ENCODE assay signal across 8 mouse cellular contexts in the genomic region with DNA sequence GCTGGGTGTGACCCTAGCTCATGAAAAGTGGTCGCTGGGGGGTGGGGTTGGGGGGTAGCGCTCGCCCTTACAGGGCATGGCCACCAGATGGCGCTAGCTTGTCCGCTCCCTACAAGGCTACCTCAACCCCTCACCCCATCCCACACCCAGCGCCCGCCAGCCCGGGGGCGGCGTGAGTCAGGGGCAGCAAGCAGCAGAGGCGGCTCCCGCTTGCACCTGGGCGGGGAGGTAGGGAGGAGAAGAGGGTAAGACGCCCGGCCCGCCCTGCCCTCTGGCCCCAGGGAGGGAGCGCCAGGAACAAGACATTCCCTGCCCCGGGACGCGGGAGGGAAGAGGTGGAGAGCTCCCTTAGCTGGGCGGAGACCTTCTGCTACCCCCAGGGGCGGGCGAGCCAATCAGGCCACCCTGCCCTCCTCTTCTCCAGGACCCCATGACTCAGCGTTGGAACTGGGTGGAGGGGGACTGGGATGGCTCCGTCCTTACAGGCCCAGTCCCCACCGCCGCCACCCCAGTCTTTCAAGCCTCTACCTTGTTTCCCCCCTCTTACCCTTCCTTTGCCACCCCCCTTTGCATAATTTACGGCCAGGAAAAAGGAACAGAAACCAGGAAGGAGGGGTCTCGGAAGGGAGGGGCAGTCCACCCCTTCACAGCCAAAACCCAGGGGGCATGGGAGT. TPM values are rescaled to one million over a fixed set of nuclear protein-coding genes. Genes with fewer than 3 reads are reported as not detected.
DNase-seq lines count a peak whose midpoint lies in the region; ATAC-seq and TF ChIP-seq lines count a peak whose summit lies in the region.

No protein-coding gene starts in this region.

- H3K4me3 ChIP-seq in G1E (ENCODE audit: low read depth, low read length), result peak overlapping the region; percentile 68
- H3K4me3 ChIP-seq in forebrain, embryonic 11.5 days (ENCODE audit: low read depth, low read length), result peak overlapping the region; percentile 52
- H3K4me3 ChIP-seq in heart, embryonic 16.5 days (ENCODE audit: low read length), result peak overlapping the region; percentile 57
- H3K4me3 ChIP-seq in lung, postnatal 0 days (ENCODE audit: low read depth, low read length), result peak overlapping the region; percentile 48

- no peak overlapping the region for H3K27ac ChIP-seq in forebrain, embryonic 11.5 days (ENCODE audit: low read depth, low read length)
- H3K27ac ChIP-seq in heart, embryonic 16.5 days (ENCODE audit: low read length), result no peak overlapping the region
- H3K27ac ChIP-seq in lung, postnatal 0 days (ENCODE audit: low read length), result peak overlapping the region; percentile 57; the same call in 1 of the 2 replicates

- under 1% methylated on average over 26 of the region's 29 CpGs for WGBS in forebrain, embryonic 11.5 days
- WGBS in heart, embryonic 16.5 days, result 3% methylated on average over 29 of the region's 29 CpGs
- 3% methylated on average over 22 of the region's 29 CpGs for WGBS in lung, postnatal 0 days

- peaks cover 1% of the 10 kb centered on the region; the same call in 1 of the 2 replicates for H3K27me3 ChIP-seq in G1E (ENCODE audit: insufficient read depth, low read length)
- no peaks in the 10 kb centered on the region for H3K27me3 ChIP-seq in forebrain, embryonic 11.5 days (ENCODE audit: control insufficient read depth, insufficient read depth, low read length)
- H3K27me3 ChIP-seq in heart, embryonic 16.5 days (ENCODE audit: control insufficient read depth, insufficient read depth, low read length), result no peaks in the 10 kb centered on the region
- no peaks in the 10 kb centered on the region for H3K27me3 ChIP-seq in lung, postnatal 0 days (replicated peaks; ENCODE audit: insufficient read depth, low read length)

- TF ChIP-seq CTCF in G1E (IDR thresholded peaks at IDR 0.05; ENCODE audit: low read depth, low read length), result peak; percentile 76
- peak; percentile 91 for TF ChIP-seq CTCF in lung, postnatal 0 days (IDR thresholded peaks at IDR 0.05)

- H3K36me3 ChIP-seq in G1E (replicated peaks), result peaks cover 75% of the 10 kb centered on the region
- no peaks in the 10 kb centered on the region for H3K36me3 ChIP-seq in forebrain, embryonic 11.5 days (ENCODE audit: control insufficient read depth, insufficient read depth, low read length)
- peaks cover 9% of the 10 kb centered on the region; the same call in 1 of the 2 replicates for H3K36me3 ChIP-seq in heart, embryonic 16.5 days (ENCODE audit: control insufficient read depth, insufficient read depth)
- peaks cover 8% of the 10 kb centered on the region; the same call in 1 of the 2 replicates for H3K36me3 ChIP-seq in lung, postnatal 0 days (ENCODE audit: insufficient read depth, low read length)

- peak overlapping the region; percentile 73 for H3K9ac ChIP-seq in forebrain, embryonic 11.5 days (ENCODE audit: low read length)
- H3K9ac ChIP-seq in heart, embryonic 16.5 days (ENCODE audit: low read length), result peak overlapping the region; percentile 77
- H3K9ac ChIP-seq in lung, postnatal 0 days (replicated peaks; ENCODE audit: low read depth), result peak overlapping the region; percentile 19; the same call in 1 of the 2 replicates

- peaks cover 49% of the 10 kb centered on the region for H3K4me1 ChIP-seq in G1E (ENCODE audit: insufficient read depth, low read depth, low read length)
- H3K4me1 ChIP-seq in forebrain, embryonic 11.5 days (replicated peaks; ENCODE audit: control insufficient read depth, insufficient read depth, low read length), result peaks cover 4% of the 10 kb centered on the region
- H3K4me1 ChIP-seq in heart, embryonic 16.5 days (ENCODE audit: control insufficient read depth, insufficient read depth, low read length), result peaks cover 3% of the 10 kb centered on the region; the same call in 1 of the 2 replicates
- peaks cover 9% of the 10 kb centered on the region; the same call in 1 of the 2 replicates for H3K4me1 ChIP-seq in lung, postnatal 0 days (ENCODE audit: insufficient read depth, low read depth, low read length)

- TF ChIP-seq EP300 in lung, postnatal 0 days (IDR thresholded peaks at IDR 0.05), result peak; percentile 73

- H3K9me3 ChIP-seq in G1E (replicated peaks), result no peaks in the 10 kb centered on the region
- no peaks in the 10 kb centered on the region for H3K9me3 ChIP-seq in forebrain, embryonic 11.5 days (ENCODE audit: control insufficient read depth, low read length)
- H3K9me3 ChIP-seq in heart, embryonic 16.5 days (replicated peaks; ENCODE audit: control insufficient read depth, low read length), result no peaks in the 10 kb centered on the region
- no peaks in the 10 kb centered on the region for H3K9me3 ChIP-seq in lung, postnatal 0 days (ENCODE audit: low read length)

- peak; percentile 88 for DNase-seq in G1E (ENCODE audit: low spot score)
- peak; percentile 94 for DNase-seq in forebrain, embryonic 11.5 days (ENCODE audit: low spot score)
- peak; percentile 64 to 90 for DNase-seq in kidney, postnatal 25 days
- DNase-seq in lung, postnatal 0 days (ENCODE audit: low spot score), result peak; percentile 93
- DNase-seq in ovary, postnatal 14 days (ENCODE audit: low spot score), result peak; percentile 71
- peak; percentile 76 for DNase-seq in thymus, postnatal 25 days

- peak overlapping the region; percentile 86 for H3K4me2 ChIP-seq in forebrain, embryonic 11.5 days (ENCODE audit: low read depth, low read length, severe bottlenecking)
- peak overlapping the region; percentile 72 for H3K4me2 ChIP-seq in heart, embryonic 16.5 days (ENCODE audit: low read depth, low read length)
- H3K4me2 ChIP-seq in lung, postnatal 0 days (replicated peaks; ENCODE audit: low read depth, low read length), result peak overlapping the region; percentile 72

- ATAC-seq in G1E (ENCODE audit: extremely low read depth, insufficient number of reproducible peaks, low FRiP score, poor library complexity, severe bottlenecking), result peak; percentile 34
- peak; percentile 46 for ATAC-seq in cerebellum, adult (ENCODE audit: insufficient number of reproducible peaks, low FRiP score, low TSS enrichment)
- ATAC-seq in forebrain, embryonic 11.5 days (replicated peaks; ENCODE audit: low FRiP score), result peak; percentile 89
- peak; percentile 84 for ATAC-seq in heart, embryonic 16.5 days (replicated peaks; ENCODE audit: extremely low read depth, insufficient read depth, low FRiP score)
- ATAC-seq in lung, postnatal 0 days, result peak; percentile 91

RNA-seq across cellular contexts. Expression of gene Dcst1, which starts 13.5 kb away (rescaled TPM):
- not detected in 2 replicates for total RNA-seq in G1E (2014; fragmentation: Nextera tagmentation)
- 0.06 and 0.22 TPM in 2 replicates for total RNA-seq in G1E (2017)
- polyA plus RNA-seq in G1E (2012), result not detected in 2 replicates
- polyA plus RNA-seq in forebrain, embryonic 11.5 days (2014; fragmentation: Nextera tagmentation; extraction: Ambion mirVana), result 0.08 and 0.15 TPM in 2 replicates
- 0.06 and 0.21 TPM in 2 replicates for polyA plus RNA-seq in heart, embryonic 16.5 days (2015; fragmentation: Nextera tagmentation; extraction: Ambion mirVana)
- polyA plus RNA-seq in lung, postnatal 0 days (2015; fragmentation: Nextera tagmentation; extraction: Ambion mirVana), result 0.11 and 0.38 TPM in 2 replicates

RNA-seq across cellular contexts. Expression of gene Zbtb7b, which starts 16.0 kb away (rescaled TPM):
- 32.9 and 34.2 TPM in 2 replicates for total RNA-seq in G1E (2014; fragmentation: Nextera tagmentation)
- total RNA-seq in G1E (2017), result 23.3 and 31.4 TPM in 2 replicates
- 123 and 126 TPM in 2 replicates for polyA plus RNA-seq in G1E (2012)
- 1.3 and 1.4 TPM in 2 replicates for polyA plus RNA-seq in forebrain, embryonic 11.5 days (2014; fragmentation: Nextera tagmentation; extraction: Ambion mirVana)
- polyA plus RNA-seq in heart, embryonic 16.5 days (2015; fragmentation: Nextera tagmentation; extraction: Ambion mirVana), result 1.7 and 2.6 TPM in 2 replicates
- polyA plus RNA-seq in lung, postnatal 0 days (2015; fragmentation: Nextera tagmentation; extraction: Ambion mirVana), result 6.4 and 7.3 TPM in 2 replicates

RNA-seq across cellular contexts. Expression of gene Dcst2, which starts 16.8 kb away (rescaled TPM):
- total RNA-seq in G1E (2014; fragmentation: Nextera tagmentation) (not detected in 2 replicates), G1E (2017) (not detected in 2 replicates)
- not detected in 2 replicates for polyA plus RNA-seq in G1E (2012)
- 0.13 TPM in 1 of 2 replicates, not detected in the other for polyA plus RNA-seq in forebrain, embryonic 11.5 days (2014; fragmentation: Nextera tagmentation; extraction: Ambion mirVana)
- not detected in 2 replicates for polyA plus RNA-seq in heart, embryonic 16.5 days (2015; fragmentation: Nextera tagmentation; extraction: Ambion mirVana)
- polyA plus RNA-seq in lung, postnatal 0 days (2015; fragmentation: Nextera tagmentation; extraction: Ambion mirVana), result 0.16 and 0.25 TPM in 2 replicates

RNA-seq across cellular contexts. Expression of gene Lenep, which starts 24.1 kb away (rescaled TPM):
- total RNA-seq in G1E (2014; fragmentation: Nextera tagmentation), result 3.7 and 6.7 TPM in 2 replicates
- total RNA-seq in G1E (2017), result 0.98 and 1.8 TPM in 2 replicates
- 0.03 and 0.12 TPM in 2 replicates for polyA plus RNA-seq in G1E (2012)
- 0.91 and 1.9 TPM in 2 replicates for polyA plus RNA-seq in forebrain, embryonic 11.5 days (2014; fragmentation: Nextera tagmentation; extraction: Ambion mirVana)
- polyA plus RNA-seq in heart, embryonic 16.5 days (2015; fragmentation: Nextera tagmentation; extraction: Ambion mirVana), result 1.7 TPM in 1 of 2 replicates, not detected in the other
- polyA plus RNA-seq in lung, postnatal 0 days (2015; fragmentation: Nextera tagmentation; extraction: Ambion mirVana), result not detected in 2 replicates

RNA-seq across cellular contexts. Expression of gene Adam15, which starts 28.7 kb away (rescaled TPM):
- total RNA-seq in G1E (2014; fragmentation: Nextera tagmentation) (not detected in 2 replicates), G1E (2017) (0.17 and 1.4 TPM in 2 replicates)
- 0.05 and 0.10 TPM in 2 replicates for polyA plus RNA-seq in G1E (2012)
- polyA plus RNA-seq in forebrain, embryonic 11.5 days (2014; fragmentation: Nextera tagmentation; extraction: Ambion mirVana), result 27.9 and 28.4 TPM in 2 replicates
- 61.5 and 73.6 TPM in 2 replicates for polyA plus RNA-seq in heart, embryonic 16.5 days (2015; fragmentation: Nextera tagmentation; extraction: Ambion mirVana)
- polyA plus RNA-seq in lung, postnatal 0 days (2015; fragmentation: Nextera tagmentation; extraction: Ambion mirVana), result 133 and 177 TPM in 2 replicates

Comparison
In these comparisons a context has a peak if more than half of its experiments do, and no peak if none do; other contexts are left out.
1. ATAC-seq: peak in every context shown above with its lines; median percentile 91 in lung, postnatal 0 days; 89 in forebrain, embryonic 11.5 days; 84 in heart, embryonic 16.5 days; 46 in cerebellum, adult; 34 in G1E.
2. H3K9ac ChIP-seq: peak in every context shown above with its lines; median percentile 77 in heart, embryonic 16.5 days; 73 in forebrain, embryonic 11.5 days; 19 in lung, postnatal 0 days.
3. RNA of gene Zbtb7b, which starts 16.0 kb away (polyA plus RNA-seq): 123 to 126 TPM in G1E; 6.4 to 7.3 TPM in lung, postnatal 0 days, 1.7 to 2.6 TPM in heart, embryonic 16.5 days and 1.3 to 1.4 TPM in forebrain, embryonic 11.5 days; every median in the first group is over 10 times any median in the second.
4. Peak in every context shown above with its lines, with median percentiles within 50 percentile points of each other: DNase-seq, H3K4me3 ChIP-seq and H3K4me2 ChIP-seq.